Mouse (Mus musculus) lung, adult 2 months (tissue): ENCODE data around the gene Cfap70. TPM values are rescaled to one million over a fixed set of nuclear protein-coding genes. Genes with fewer than 3 reads are reported as not detected.
A peak's percentile ranks its signal among the peaks of the same experiment; 100 is the strongest.

ENCODE experiments used
- DNase-seq: peaks from one replicate; pipeline ENCODE4 v3.0.0; 2022
- H3K4me1 ChIP-seq: fragments of 200-500 bp; 2 replicates; pipeline ENCODE4 v1.6.1; 2011; ENCODE audit warnings: low read length; ENCODE audit not compliant: control insufficient read depth, insufficient read depth
- H3K4me3 ChIP-seq: fragments of 200-500 bp; replicated peaks from 2 replicates; pipeline ENCODE3; 2011; ENCODE audit warnings: low read depth, mild to moderate bottlenecking, control low read depth, low read length; ENCODE audit errors: extremely low read depth
- CTCF ChIP-seq: fragments of 200-500 bp; IDR thresholded peaks from 2 replicates; pipeline ENCODE4 v1.5.1; 2011; ENCODE audit warnings: mild to moderate bottlenecking, low read length, control low read depth; ENCODE audit not compliant: insufficient read depth
- POLR2A ChIP-seq: fragments of 200-500 bp; IDR thresholded peaks from 2 replicates; pipeline ENCODE4 v1.6.1; 2011; ENCODE audit warnings: low read depth, mild to moderate bottlenecking, control low read depth, low read length, borderline replicate concordance; ENCODE audit errors: extremely low read depth
- WGBS: fragments of 180-500 bp; shearing (Covaris S2); methylation state at CpG from one replicate; pipeline ENCODE4 v1.1.7; 2018; 5-methylcytosine and 5-hydroxymethylcytosine counted together
- polyA plus RNA-seq: library from polyadenylated mRNA; depleted of rRNA; stranded (reverse); fragments of >200 nt; gene quantifications from 2 replicates; pipeline ENCODE4 v1.2.3, GENCODE M21; 2012

Cfap70 gene
- polyA plus RNA-seq, 1 experiment = 1.7 TPM

GRCm38 (mm10) chr14:20388441-20389129 lies 63.4 kb downstream of the Cfap70 start, which contains the start of gene Dnajc9:
TSS of gene Dnajc9 (minus strand) at chr14:20388910.
- WGBS = under 1% methylated on average over 59 of the region's 59 CpGs
- peak; percentile 96 for DNase-seq
- peaks cover 6% of the 10 kb centered on the region for H3K4me1 ChIP-seq
- no peak for TF ChIP-seq CTCF
- peak; percentile 85; the same call in 1 of the 2 replicates for TF ChIP-seq POLR2A
- H3K4me3 ChIP-seq = peak within 1 kb of the TSS; percentile 86

GRCm38 (mm10) chr14:20379753-20380430 lies 72.1 kb downstream of the Cfap70 start:
- 75% methylated on average over 9 of the region's 9 CpGs for WGBS
- Histone ChIP-seq H3K4me1 (no peaks in the 10 kb centered on the region; the same call in 1 of the 2 replicates), H3K4me3 (no peak overlapping the region)
- TF ChIP-seq CTCF (no peak), POLR2A (no peak)
- no peak for DNase-seq

- no peaks in the 10 kb centered on the region; the same call in 1 of the 2 replicates for H3K4me1 ChIP-seq
- no peak for TF ChIP-seq POLR2A
- DNase-seq = peak; percentile 15
- H3K4me3 ChIP-seq = no peak overlapping the region
- WGBS = 69% methylated on average over 5 of the region's 5 CpGs
Observed at GRCm38 (mm10) chr14:20379087-20379640, 72.9 kb downstream of the Cfap70 start.

GRCm38 (mm10) chr14:20378313-20379061 lies 73.5 kb downstream of the Cfap70 start:
- Histone ChIP-seq H3K4me1 (no peaks in the 10 kb centered on the region; the same call in 1 of the 2 replicates), H3K4me3 (peak overlapping the region; percentile 46)
- DNase-seq = peak; percentile 33
- 31% methylated on average over 13 of the region's 13 CpGs for WGBS
- TF ChIP-seq POLR2A (no peak), CTCF (peak; percentile 64)

- 52% methylated on average over 4 of the region's 4 CpGs for WGBS
- no peak for DNase-seq
- no peak overlapping the region for H3K4me3 ChIP-seq
- TF ChIP-seq POLR2A = no peak
- no peak for TF ChIP-seq CTCF
- no peaks in the 10 kb centered on the region; the same call in 1 of the 2 replicates for H3K4me1 ChIP-seq
Observed at GRCm38 (mm10) chr14:20377112-20377521, 74.9 kb downstream of the Cfap70 start.

- Histone ChIP-seq H3K4me3 (no peak overlapping the region), H3K4me1 (peaks cover 2% of the 10 kb centered on the region; the same call in 1 of the 2 replicates)
- WGBS = 87% methylated on average over 1 of the region's 1 CpGs
- no peak for DNase-seq
- no peak for TF ChIP-seq CTCF
- no peak for TF ChIP-seq POLR2A
Observed at GRCm38 (mm10) chr14:20371854-20372253, 80.2 kb downstream of the Cfap70 start.

- WGBS = 80% methylated on average over 7 of the region's 7 CpGs
- no peak for DNase-seq
- H3K4me1 ChIP-seq = peaks cover 2% of the 10 kb centered on the region; the same call in 1 of the 2 replicates
- H3K4me3 ChIP-seq = no peak overlapping the region
- TF ChIP-seq CTCF = no peak
- no peak for TF ChIP-seq POLR2A
Observed at GRCm38 (mm10) chr14:20370798-20371197, 81.2 kb downstream of the Cfap70 start.

- DNase-seq = no peak
- peaks cover 2% of the 10 kb centered on the region; the same call in 1 of the 2 replicates for H3K4me1 ChIP-seq
- TF ChIP-seq POLR2A (no peak), CTCF (no peak)
- H3K4me3 ChIP-seq = no peak overlapping the region
- WGBS = 95% methylated on average over 3 of the region's 3 CpGs
Observed at GRCm38 (mm10) chr14:20368271-20368670, 83.8 kb downstream of the Cfap70 start.

GRCm38 (mm10) chr14:20363230-20363629 lies 88.8 kb downstream of the Cfap70 start:
- WGBS = 88% methylated on average over 4 of the region's 4 CpGs
- H3K4me3 ChIP-seq = no peak overlapping the region
- TF ChIP-seq POLR2A = no peak
- TF ChIP-seq CTCF = no peak
- no peaks in the 10 kb centered on the region for H3K4me1 ChIP-seq
- DNase-seq = no peak

- DNase-seq = peak; percentile 93
- Histone ChIP-seq H3K4me1 (peaks cover 3% of the 10 kb centered on the region; the same call in 1 of the 2 replicates), H3K4me3 (peak within 1 kb of the TSS; percentile 86)
- under 1% methylated on average over 38 of the region's 42 CpGs for WGBS
- TF ChIP-seq CTCF (no peak), POLR2A (peak; percentile 63; the same call in 1 of the 2 replicates)
Observed at GRCm38 (mm10) chr14:20347991-20348541, 104.0 kb downstream of the Cfap70 start, which contains the start of the genes Ecd and Fam149b. TSS of gene Ecd (minus strand) at chr14:20348121. TSS of gene Fam149b (plus strand) at chr14:20348162.
